Mouse (Mus musculus) spleen, adult 18-20 months (tissue): ENCODE data around the gene Preb.

Experiments
- DNase-seq, 2 experiments: peaks; one replicate each; pipeline ENCODE4 v3.0.0; 2022; ENCODE audit warnings: mixed read lengths in 2 of 2

Preb gene

DNA sequence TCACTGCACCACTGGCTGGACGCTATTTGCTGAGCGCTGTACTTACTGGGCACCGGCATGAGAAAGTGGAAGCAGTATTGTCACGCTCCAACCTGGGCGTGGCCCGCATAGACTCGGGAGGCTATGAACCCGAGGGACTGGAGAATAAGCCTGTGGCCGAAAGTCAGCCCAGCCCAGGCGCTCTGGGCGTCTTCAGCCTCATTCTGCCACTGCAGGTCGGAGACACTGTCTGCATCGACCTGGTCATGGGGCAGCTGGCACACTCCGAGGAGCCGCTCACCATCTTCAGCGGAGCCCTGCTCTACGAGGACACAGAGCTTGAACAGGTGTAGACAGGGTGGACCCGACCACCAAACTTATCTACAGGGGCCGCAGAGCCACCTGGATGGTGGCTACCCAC lies 39.5 kb downstream of the Preb start:
- DNase-seq = no peak

DNA sequence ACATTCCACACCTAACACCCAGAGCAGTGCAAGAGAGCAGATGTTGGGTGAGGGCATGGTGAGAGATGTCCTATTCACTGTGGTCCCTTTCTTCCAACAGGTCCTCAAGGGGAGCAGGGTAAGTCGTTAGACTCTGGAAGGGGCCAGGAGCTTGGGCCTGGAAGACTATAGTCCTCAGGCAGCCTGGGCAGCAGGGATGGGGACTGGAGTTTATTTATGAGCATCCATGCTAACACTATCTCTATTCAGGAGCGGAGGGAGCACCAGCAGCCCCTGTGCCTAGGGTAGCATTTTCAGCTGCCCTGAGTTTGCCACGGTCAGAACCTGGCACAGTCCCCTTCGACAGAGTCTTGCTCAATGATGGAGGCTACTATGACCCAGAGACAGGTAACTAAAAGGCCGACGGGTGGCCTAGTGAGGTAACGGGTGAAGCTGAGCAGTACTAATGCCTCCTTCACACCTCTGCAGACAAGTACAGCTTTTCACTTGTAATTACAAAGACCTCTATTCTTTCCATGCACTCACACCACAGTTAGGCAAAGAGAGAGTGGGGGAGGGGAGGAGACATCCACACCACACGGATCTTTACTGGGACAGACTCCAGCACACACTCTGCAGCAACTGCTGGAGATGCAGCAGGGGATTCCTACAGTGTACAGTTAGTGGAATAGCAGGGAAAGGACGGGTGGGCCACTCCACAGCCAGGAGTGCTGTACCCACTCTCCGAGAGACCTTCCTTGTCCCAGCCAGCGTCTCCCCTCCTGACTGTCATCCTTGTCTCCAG lies 40.1 kb downstream of the Preb start:
- DNase-seq = no peak

DNA sequence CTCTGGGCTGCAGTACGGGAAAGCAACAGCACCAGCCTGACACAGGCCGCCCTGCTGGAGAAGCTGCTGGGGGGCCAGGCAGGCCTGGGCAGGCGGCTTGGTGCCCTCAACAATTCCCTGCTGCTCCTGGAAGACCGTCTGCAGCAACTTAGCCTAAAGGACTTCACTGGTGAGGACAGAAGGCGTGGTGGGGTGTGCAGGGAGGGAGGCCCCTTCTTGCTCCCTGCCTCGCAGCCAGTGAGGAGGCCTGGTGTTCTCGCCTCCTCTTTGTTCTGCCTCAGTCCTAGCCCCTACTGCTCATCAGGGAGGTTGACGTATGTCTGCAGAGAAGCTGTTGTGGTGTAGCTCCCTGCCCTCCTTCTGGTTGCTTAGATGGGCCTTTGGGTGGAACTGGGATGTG lies 41.5 kb downstream of the Preb start:
- no peak for DNase-seq

DNA sequence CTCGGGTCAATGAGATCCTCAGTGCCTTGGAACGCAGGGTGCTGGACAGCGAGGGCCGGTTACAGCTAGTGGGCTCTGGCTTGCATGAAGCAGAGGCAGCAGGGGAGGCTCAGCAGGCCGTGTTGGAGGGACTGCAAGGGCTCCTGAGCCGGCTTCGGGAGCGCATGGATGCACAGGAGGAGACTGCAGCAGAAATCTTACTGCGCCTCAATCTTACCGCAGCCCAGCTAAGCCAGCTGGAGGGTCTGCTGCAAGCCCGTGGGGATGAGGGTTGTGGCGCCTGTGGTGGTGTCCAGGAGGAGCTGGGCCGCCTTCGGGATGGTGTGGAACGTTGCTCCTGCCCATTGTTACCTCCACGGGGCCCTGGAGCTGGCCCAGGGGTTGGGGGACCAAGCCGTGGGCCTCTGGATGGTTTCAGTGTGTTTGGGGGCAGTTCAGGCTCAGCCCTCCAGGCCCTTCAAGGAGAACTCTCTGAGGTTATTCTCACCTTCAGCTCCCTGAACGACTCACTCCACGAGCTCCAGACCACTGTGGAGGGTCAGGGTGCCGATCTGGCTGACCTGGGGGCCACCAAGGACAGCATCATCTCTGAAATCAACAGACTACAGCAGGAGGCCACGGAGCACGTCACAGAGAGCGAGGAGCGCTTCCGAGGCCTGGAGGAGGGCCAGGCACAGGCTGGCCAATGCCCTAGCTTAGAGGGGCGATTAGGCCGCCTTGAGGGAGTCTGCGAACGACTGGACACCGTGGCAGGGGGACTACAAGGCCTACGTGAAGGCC lies 42.1 kb downstream of the Preb start:
- DNase-seq = no peak

DNA sequence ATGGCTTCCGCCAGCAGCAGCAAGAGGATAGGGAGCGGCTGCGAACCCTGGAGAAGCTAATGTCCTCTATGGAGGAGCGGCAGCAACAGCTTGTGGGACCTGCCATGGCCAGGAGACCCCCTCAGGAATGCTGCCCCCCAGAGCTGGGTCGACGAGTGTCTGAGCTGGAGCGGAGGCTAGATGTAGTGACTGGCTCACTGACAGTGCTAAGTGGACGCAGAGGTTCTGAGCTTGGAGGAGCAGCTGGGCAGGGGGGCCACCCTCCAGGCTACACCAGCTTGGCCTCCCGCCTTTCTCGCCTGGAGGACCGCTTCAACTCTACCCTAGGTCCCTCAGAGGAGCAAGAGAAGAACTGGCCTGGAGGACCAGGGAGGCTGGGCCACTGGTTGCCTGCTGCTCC lies 42.8 kb downstream of the Preb start:
- DNase-seq = no peak

DNA sequence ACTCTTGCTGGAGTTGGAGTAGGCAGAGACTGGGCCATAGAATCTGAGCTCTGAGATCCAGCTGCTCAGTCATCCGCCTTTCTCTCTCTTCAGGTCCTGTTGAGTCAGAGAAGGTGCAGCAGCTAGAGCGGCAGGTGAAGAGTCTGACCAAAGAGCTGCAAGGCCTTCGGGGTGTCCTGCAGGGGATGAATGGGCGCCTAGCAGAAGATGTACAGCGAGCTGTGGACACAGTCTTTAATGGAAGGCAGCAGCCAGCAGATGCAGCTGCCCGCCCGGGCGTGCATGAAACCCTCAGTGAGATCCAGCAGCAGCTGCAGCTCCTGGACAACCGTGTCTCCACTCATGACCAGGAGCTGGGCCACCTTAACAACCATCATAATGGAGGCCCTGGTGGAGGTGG lies 43.3 kb downstream of the Preb start:
- no peak for DNase-seq

DNA sequence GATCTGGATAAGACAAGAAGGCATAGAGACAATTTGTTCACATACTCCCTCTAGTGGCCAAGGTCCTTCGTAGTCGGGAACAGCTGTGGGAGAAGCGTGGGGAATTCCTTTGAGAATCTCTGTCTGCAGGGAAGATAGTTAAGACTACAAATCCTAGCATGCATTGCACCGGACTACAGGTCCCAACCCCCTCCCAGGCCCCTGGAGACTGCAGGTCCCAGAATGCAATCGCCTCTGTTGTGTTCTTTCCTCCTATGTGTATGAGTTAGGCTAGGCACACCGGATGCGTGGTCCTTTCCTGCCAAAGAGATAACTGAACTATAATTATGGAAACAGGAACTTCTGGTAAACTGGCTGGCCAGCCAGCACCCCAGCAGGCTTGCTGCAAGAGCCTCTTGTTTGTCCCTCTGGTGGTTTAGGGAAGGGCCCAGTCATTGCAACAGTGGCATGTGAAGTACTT lies 44.2 kb downstream of the Preb start:
- peak; percentile 57 to 63 for DNase-seq

DNA sequence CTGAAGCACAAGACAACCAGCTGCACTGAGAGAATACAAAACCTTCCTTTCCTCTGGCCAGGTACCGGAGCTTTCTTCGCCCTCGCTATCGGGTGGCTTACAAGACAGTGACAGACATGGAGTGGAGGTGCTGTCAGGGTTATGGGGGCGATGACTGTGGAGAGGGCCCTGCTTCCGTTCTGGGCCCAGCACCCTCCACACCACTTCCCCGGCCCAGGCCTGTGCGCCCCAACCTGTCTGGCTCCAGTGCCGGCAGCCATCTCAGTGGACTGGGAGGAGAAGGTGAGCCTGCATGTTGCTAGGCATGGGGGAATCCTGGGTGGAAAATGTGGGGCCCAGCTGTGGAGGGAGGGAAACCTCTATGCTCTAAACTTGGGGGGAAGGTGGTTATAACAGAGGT lies 44.7 kb downstream of the Preb start:
- DNase-seq = no peak

DNA sequence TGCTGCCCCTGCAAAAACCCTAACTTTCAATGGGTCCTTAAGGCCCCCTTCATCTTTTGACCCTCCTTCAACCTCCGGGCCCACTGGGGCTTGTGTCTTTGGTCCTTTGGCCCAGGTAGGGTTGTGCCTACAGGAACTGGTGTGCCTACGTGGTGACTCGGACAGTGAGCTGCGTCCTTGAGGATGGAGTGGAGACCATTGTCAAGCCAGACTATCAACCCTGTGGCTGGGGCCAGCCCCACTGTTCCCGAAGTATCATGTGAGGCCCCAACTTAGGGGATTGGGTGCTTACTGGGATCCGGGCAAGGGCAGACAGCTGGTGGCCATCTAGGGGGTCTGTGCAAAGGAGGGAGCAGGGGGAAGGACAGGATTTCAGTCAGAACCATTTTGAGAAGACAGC lies 45.3 kb downstream of the Preb start:
- no peak for DNase-seq

DNA sequence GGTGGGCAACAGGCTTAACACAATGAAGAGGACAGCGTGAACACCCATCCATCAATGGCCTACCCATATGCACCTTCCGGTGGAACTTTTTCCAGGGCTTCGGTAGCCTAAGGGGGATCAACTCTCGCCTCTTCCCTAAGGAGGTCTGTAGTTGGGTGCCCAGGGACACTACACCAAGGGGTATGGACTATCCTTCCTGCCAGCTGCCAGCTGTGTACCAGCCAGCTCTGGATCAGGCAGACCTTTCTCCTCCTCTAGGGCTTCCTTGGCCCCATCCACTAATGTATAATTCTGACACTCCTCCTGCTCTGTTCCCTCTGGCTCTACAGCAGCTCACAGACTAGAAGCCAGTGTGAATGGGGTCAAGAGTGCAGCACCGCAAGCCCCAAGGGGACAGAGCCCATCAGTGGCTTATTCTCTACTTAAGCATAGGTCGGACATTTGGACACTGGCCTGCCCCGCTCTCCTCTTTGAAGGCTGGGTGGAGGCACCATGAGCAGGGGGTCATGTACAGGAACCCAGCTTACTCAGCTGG lies 46.0 kb downstream of the Preb start:
- no peak for DNase-seq

DNA sequence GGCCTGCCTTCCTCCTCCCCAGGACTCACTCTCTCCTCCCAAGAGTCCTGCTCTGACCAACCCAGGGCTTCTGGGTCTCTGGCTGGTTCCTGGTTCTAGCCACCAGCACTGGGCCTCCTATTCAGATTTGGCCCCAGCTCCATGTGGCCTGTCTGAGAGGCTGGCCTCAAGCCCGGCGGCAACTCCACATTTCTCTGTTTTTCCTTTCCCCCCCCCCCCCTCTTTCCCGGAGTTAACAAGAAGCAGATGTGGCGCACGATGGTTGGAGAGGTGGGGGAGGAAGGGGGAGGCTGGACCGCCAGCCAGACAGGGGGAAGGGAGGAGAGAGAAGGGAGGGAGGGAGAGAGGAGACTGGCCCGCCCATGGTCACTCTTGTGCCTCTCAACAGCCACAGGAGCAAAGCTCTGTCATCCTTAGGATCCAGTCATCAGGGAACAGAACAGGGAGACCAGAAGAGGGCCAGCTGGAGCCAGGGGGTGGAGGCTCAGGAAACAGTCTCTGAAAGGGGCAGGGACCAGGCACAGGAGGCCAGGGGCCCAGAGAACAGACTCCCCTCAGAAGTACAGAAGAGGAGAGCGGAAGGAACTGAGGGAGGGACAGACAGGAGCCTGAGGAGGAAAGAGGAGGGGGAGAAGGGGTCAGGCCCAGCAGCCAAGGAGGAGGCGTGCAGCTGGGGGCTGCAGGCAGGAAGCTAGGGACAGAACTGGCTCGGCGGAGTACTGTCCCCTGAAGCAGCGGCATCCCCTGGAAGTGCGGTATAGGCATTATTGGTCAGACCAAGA lies 46.9 kb downstream of the Preb start, which contains the start of gene Emilin1:
Gene Emilin1, plus strand, starts transcription at position 343 of the 782 bp plus-strand sequence.
- DNase-seq = no peak

DNA sequence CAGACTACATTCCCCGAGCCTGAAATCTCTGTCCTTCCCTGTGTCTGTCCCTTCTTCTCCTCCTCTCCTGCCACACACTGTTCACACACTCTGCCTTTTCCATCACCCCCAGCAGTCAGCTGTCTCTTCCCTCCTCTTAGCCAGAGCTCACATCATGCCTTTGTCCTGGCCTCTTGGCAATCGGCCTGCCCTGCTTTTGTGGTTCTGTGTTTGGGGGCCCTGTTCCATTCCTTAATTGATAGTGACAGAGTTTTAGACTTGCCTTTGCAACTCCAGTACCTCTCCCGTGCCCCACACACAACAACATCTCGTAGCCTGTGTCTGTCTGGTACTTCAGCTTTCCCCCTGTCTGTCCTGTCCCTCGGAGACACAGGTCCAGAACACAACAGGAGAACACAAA lies 48.0 kb downstream of the Preb start:
- no peak for DNase-seq

DNA sequence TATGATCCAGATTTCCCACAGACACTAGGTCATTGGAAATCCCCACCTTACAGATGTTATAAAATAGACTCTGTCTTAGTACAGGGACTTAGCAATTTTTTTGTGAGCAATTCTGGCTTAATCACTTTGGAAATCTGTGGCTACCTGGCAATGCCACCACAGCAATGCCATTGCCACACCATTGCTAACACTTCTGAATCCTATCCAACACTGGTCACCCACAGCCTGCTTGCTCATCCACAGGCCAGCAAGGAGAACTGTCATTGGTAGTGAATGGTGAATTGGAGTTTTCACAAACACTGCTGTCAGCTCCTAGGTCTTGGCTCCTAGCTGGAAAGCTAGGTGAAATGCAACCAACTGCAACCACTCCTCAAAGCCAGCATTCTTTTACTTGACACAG lies 49.7 kb downstream of the Preb start:
- DNase-seq = no peak

DNA sequence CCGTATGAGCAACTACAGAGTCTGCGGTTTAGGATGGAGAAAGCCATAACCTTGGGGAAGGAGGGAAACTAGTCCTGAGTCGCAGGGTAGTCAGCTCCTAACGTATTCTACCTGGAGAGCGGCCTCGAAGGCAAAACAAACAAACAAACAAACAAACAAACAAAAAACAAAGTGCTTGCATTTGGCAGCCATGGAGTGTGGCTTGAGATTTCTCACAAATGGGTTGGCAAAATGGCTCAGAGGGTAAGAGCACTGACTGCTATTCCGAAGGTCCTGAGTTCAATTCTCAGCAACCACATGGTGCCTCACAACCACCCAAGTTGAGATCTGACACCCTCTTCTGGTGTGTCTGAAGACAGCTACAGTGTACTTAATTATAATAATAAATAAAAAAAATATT lies 50.3 kb downstream of the Preb start:
- no peak for DNase-seq

DNA sequence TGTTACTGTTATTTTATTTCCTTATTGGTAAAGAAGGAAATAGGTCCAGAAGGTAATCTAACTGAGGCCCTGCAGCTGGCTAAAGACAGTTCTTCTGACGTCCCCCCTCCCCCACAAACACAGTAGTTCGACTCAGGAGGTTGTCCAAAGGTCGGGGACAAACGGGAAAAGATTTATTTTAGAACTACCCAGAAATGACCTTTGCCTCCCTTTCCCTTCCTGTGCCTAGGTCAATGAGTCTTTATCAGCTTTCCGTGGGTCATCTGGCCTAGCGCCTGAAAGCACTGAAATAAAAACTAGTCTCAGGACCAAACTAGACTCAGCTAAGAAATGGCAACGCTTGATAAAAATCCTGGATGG lies 50.9 kb downstream of the Preb start:
- DNase-seq = no peak

DNA sequence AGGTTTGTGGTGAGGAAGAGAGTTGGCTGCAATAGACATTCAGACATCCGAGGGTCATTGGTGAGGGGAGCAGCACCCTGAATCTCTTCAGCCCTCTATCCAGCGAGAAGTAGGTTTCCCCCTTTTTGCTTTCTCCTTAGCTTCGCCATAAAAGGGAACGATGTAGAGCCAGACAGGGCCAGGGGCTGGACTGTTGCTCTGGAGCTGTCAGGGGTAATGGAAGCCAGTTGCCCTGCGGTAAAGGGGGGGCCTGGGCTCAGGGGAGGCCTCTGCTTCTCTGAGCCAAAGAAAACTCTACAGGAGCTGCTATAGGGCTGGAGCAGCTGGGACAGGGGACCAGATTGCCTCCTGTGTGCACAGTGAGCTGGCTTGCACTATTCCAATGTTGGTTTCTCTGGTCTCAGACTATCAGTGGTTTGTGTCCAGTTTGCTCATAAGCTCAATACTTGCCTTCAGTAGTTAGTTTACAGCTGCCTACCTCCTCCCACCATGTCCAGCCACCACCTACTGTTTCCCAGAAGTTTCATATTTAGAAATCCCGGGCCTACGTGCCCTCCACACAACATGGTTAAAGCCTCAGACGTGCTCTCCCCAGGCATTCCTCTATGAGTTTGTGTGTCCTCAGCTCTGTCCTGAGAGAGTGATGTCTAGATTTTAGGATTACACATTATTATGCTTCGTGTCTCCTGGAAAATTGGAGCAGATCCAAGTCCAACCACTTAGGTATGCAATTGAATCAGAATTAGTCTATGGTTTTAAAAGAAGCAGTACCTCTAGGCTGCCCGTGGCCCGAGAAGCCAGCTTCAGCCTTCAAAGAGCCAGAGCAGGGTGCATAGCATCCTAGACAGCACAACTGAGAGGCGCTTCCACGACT lies 51.5 kb downstream of the Preb start:
- no peak for DNase-seq

DNA sequence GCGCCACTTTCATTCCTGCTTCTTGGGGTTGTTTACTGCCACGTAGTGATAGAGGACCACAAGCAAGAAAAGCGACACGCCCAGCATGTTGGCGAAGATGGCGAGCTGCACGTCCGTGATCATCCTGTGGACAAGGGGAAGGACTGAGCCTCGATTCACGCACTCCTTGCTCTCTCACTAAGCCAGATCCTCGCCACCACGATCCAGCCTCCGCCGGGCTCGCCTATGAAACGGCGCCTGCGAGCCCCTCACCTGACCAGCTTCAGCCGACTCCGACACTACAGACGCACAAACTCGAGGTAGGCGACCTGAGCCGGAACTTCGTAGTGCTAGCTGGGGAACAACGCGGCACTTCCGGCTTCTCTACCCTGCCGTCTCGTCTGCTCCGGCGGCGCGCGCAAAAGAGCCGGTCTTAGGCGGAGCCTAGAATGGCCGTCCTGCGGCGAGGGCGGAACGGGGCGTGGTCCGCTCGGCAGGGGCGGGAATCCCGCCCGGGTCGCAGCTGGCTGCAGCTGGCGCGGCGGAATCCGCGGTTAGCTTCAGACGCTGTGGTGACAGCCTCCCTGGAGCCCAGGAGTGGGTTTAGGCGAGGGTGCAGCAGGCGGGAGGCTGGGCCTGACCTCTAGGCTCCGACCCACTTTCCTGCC lies 52.6 kb downstream of the Preb start, which contains the start of gene Ost4:
Gene Ost4, minus strand, starts transcription at position 376 of the 647 bp plus-strand sequence.
- peak; percentile 94 to 97 for DNase-seq

DNA sequence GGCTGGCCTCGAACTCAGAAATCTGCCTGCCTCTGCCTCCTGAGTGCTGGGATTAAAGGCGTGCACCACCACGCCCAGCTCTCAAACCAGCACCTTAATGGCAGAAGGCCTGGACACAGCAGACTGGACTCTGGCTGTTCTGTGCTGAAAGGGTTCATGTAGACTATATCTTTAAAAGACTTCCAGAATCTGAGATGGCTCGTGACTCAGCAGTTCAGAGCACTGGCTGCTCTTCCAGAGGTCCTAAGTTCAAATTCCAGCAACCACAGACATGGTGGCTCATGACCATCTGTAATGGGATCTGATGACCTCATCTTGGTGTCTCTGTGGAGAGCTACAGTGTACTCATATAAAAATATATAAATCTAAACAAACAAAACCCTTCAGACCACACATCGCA lies 58.3 kb downstream of the Preb start:
- no peak for DNase-seq
